Mouse (Mus musculus) CH12.LX (cell line): ENCODE results near the gene Rfc4. TPM values are rescaled to one million over a fixed set of nuclear protein-coding genes. Genes with fewer than 3 reads are reported as not detected.
"Not testable (repeated sequence)": the region's sequence is repeated elsewhere in the genome, so short reads cannot be mapped to it uniquely, and the experiment has no call there.

Source experiments
- DNase-seq: peaks from one replicate; pipeline ENCODE4 v3.0.0-alpha.2; 2013; ENCODE audit errors: extremely low read depth
- H3K27ac ChIP-seq: 2 replicates; pipeline ENCODE4 v1.5.1; 2012; ENCODE audit warnings: low read depth, mild to moderate bottlenecking, control low read depth, moderate library complexity; ENCODE audit not compliant: insufficient read depth
- H3K27me3 ChIP-seq: replicated peaks from 2 replicates; pipeline ENCODE3; 2012; ENCODE audit warnings: inconsistent platforms
- H3K36me3 ChIP-seq, 2 experiments: replicated peaks in 1 of 2; 2 replicates each; pipeline versions ENCODE3 to v1.6.1; 2012; ENCODE audit warnings: inconsistent platforms in 1 of 2, low read length in 1 of 2, mild to moderate bottlenecking in 1 of 2, mixed read lengths in 1 of 2, moderate library complexity in 1 of 2; ENCODE audit not compliant: control insufficient read depth in 1 of 2, insufficient read depth in 1 of 2
- H3K4me1 ChIP-seq, 2 experiments: 2 replicates each; pipeline ENCODE4 v1.6.1; 2012; ENCODE audit warnings: inconsistent platforms in 1 of 2, moderate library complexity in 1 of 2; ENCODE audit not compliant: insufficient read depth in 2 of 2, control insufficient read depth in 1 of 2
- H3K4me2 ChIP-seq: 2 replicates; pipeline ENCODE4 v1.6.1; 2012; ENCODE audit warnings: low read depth, mild to moderate bottlenecking, control low read depth; ENCODE audit not compliant: poor library complexity, insufficient read depth, severe bottlenecking
- H3K4me3 ChIP-seq, 3 experiments: fragments of 150-350 bp in 1 of 3; sonication (generic) in 1 of 3; replicated peaks in 1 of 3; 2 replicates each; pipeline versions ENCODE3 to v1.5.1; 2011 to 2012; ENCODE audit warnings: low read depth in 2 of 3, low read length in 2 of 3, mild to moderate bottlenecking in 2 of 3, moderate library complexity in 2 of 3, control low read depth in 1 of 3, improper control_type of control experiment in 1 of 3, inconsistent platforms in 1 of 3, mixed read lengths in 1 of 3; ENCODE audit not compliant: poor library complexity in 1 of 3
- H3K79me2 ChIP-seq: replicated peaks from 2 replicates; pipeline ENCODE4 v1.6.1; 2012; ENCODE audit warnings: mild to moderate bottlenecking, moderate library complexity; ENCODE audit not compliant: control insufficient read depth, poor library complexity, insufficient read depth, severe bottlenecking; ENCODE audit errors: extremely low read depth
- H3K9ac ChIP-seq: 2 replicates; pipeline ENCODE4 v1.6.1; 2012; ENCODE audit warnings: low read depth, mild to moderate bottlenecking, control low read depth, moderate library complexity; ENCODE audit not compliant: insufficient read depth
- H3K9me3 ChIP-seq: replicated peaks from 2 replicates; pipeline ENCODE3; 2012; ENCODE audit warnings: low read length, inconsistent platforms, mixed read lengths
- BHLHE40 ChIP-seq: IDR thresholded peaks from 2 replicates; pipeline ENCODE4 v1.6.1; 2011; ENCODE audit warnings: mild to moderate bottlenecking, low read depth, low read length, improper control_type of control experiment
- EP300 ChIP-seq: IDR thresholded peaks from 2 replicates; pipeline ENCODE4 v1.6.1; 2011; ENCODE audit warnings: low read length, improper control_type of control experiment
- SMC3 ChIP-seq: IDR thresholded peaks from 2 replicates; pipeline ENCODE4 v1.6.1; 2011; ENCODE audit warnings: low read depth, low read length, improper control_type of control experiment
- USF1 ChIP-seq: IDR thresholded peaks from 2 replicates; pipeline ENCODE4 v1.6.1; 2014; ENCODE audit warnings: low read depth, mild to moderate bottlenecking, inconsistent platforms, low read length, improper control_type of control experiment
- dilution Hi-C: fragments of 300-500 bp; cut with MboI; formaldehyde crosslinking; loops from 2 replicates; pipeline ENCODE4 v1.14.3; 2020; ENCODE audit warnings: low sequenced_read_pairs; ENCODE audit not compliant: extremely low pct_unique_long_range_greater_than_20kb, extremely low pct_ligation_motif_present
- in situ Hi-C: fragments of 300-500 bp; cut with MboI; formaldehyde crosslinking; loops from 3 replicates; pipeline ENCODE4 v1.14.3; 2019; ENCODE audit warnings: low sequenced_read_pairs, low pct_ligation_motif_present, low pct_unique_long_range_greater_than_20kb, mixed read lengths
- polyA plus RNA-seq: library from polyadenylated mRNA; unstranded; fragments of >175 nt; gene quantifications from 2 replicates; pipeline ENCODE4 v1.2.1, GENCODE M21; 2012; ENCODE audit warnings: low read depth; ENCODE audit not compliant: insufficient read length
- total RNA-seq, 2 experiments: library from RNA; depleted of rRNA; stranded (reverse); fragments of 300-350 nt in 1 of 2; fragments of >200 nt in 1 of 2; gene quantifications; 2 replicates each; pipeline ENCODE4 v1.2.3; 2012 to 2014

Rfc4 gene
- total and polyA plus RNA-seq, 3 experiments = 74.6 to 191 (median 121) TPM

- no peak for DNase-seq
- Histone ChIP-seq H3K79me2 (no peaks in the 10 kb centered on the region), H3K27ac (no peak overlapping the region), H3K9me3 (no peaks in the 10 kb centered on the region), H3K4me1 (peaks cover 9 to 61% of the 10 kb centered on the region in 2 experiments), H3K9ac (no peak overlapping the region), H3K36me3 (peaks cover 0 to 17% of the 10 kb centered on the region in 2 experiments), H3K4me2 (no peak overlapping the region), H3K4me3 (no peak overlapping the region), H3K27me3 (no peaks in the 10 kb centered on the region)
- TF ChIP-seq USF1 (no peak), SMC3 (no peak), EP300 (no peak), BHLHE40 (no peak)
- dilution Hi-C loops (no loop called here), in situ Hi-C loops (no loop called here)
Observed at GRCm38 (mm10) chr16:23099632-23100031, 27.9 kb downstream of the Rfc4 start.

GRCm38 (mm10) chr16:23098105-23098452 lies 29.5 kb downstream of the Rfc4 start:
- H3K4me3 ChIP-seq, H3K27me3 ChIP-seq, H3K4me2 ChIP-seq, H3K79me2 ChIP-seq, H3K9ac ChIP-seq, DNase-seq, dilution Hi-C loops, H3K27ac ChIP-seq, in situ Hi-C loops, H3K9me3 ChIP-seq: not testable (repeated sequence)
- peaks cover 6 to 56% of the 10 kb centered on the region in 2 experiments for H3K4me1 ChIP-seq
- peaks cover 0 to 17% of the 10 kb centered on the region in 2 experiments for H3K36me3 ChIP-seq

DNA sequence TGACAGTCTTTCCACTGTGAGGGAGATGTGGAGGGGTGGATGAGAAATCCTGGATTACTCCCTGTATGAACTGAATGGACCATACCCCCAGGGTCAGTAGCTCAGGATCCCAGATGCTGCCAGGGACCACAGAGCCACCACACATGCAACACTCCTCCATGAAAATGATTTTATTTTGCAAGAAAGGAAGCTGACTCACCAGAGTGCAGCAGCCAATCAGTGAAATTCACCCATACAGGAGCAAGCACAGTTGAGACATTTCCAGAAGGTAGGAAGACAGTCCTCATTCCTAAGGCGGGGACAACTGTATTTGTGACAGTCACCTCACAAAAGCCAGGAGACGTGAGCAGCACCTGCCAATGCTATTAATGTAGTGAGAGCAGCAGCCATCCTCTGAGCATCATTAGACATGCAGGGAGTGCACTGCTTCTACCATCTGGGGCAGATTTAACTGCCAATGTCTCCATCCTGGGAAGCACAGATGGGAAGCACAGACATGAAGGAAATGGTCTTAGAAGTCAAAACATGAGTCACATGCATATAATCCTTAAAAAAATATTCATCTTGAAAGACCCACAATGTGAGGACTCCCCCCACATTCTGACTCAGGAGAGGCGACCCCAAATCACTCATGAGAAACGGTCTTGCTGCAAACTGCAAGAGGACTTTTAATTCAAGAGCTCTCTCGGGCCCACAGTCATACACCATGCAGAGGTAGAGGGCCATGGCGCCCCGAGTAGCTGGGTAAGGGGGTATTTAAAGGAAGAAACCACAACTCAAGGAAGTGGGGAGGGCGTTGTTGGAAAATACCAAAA lies 30.0 kb downstream of the Rfc4 start:
- H3K9me3 ChIP-seq, H3K4me2 ChIP-seq, H3K79me2 ChIP-seq, dilution Hi-C loops, H3K27me3 ChIP-seq, H3K9ac ChIP-seq, in situ Hi-C loops, H3K27ac ChIP-seq, DNase-seq, H3K4me3 ChIP-seq: not testable (repeated sequence)
- peaks cover 0 to 17% of the 10 kb centered on the region in 2 experiments for H3K36me3 ChIP-seq
- H3K4me1 ChIP-seq = peaks cover 6 to 56% of the 10 kb centered on the region in 2 experiments

GRCm38 (mm10) chr16:23096886-23097285 lies 30.7 kb downstream of the Rfc4 start:
- H3K9me3 ChIP-seq, H3K79me2 ChIP-seq, H3K27me3 ChIP-seq, DNase-seq, in situ Hi-C loops, dilution Hi-C loops, H3K4me2 ChIP-seq, H3K4me3 ChIP-seq, H3K9ac ChIP-seq, H3K27ac ChIP-seq: not testable (repeated sequence)
- Histone ChIP-seq H3K4me1 (peaks cover 6 to 56% of the 10 kb centered on the region in 2 experiments), H3K36me3 (peaks cover 0 to 17% of the 10 kb centered on the region in 2 experiments)

DNA sequence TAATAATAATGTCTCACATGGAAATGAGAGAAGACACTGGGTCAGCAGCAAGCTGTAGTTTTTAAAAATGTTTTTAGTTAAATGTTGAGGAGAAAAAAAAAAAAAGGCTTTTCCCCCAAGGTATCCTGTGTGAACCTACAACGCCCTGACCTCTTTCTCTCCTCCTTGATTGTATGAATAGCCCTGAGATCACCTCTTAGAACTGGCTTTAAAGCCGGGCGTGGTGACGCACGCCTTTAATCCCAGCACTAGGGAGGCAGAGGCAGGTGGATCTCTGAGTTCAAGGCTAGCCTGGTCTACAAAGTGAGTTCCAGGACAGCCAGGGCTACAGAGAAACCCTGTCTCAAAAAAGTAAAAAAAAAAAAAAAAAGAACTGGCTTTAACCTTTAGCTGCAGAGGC lies 32.0 kb downstream of the Rfc4 start:
- H3K36me3 ChIP-seq = peaks cover 0 to 15% of the 10 kb centered on the region in 2 experiments
- DNase-seq, H3K79me2 ChIP-seq, H3K9ac ChIP-seq, H3K9me3 ChIP-seq, H3K4me2 ChIP-seq, dilution Hi-C loops, H3K27me3 ChIP-seq, H3K27ac ChIP-seq, in situ Hi-C loops, H3K4me3 ChIP-seq: not testable (repeated sequence)
- peaks cover 4 to 56% of the 10 kb centered on the region in 2 experiments for H3K4me1 ChIP-seq
